Mouse (Mus musculus) gastrocnemius, postnatal 36 days (tissue): ENCODE measurements around the gene Kcnh1. TPM values are rescaled to one million over a fixed set of nuclear protein-coding genes. Genes with fewer than 3 reads are reported as not detected.

Source experiments
- DNase-seq, 2 experiments: peaks; one replicate each; pipeline ENCODE4 v3.0.0; 2022
- intact Hi-C: fragments of 180-260 bp; cut with DNase I; formaldehyde crosslinking; loops from one replicate; pipeline ENCODE4 v1.15.1; 2025
- total RNA-seq, 2 experiments: library from RNA; stranded (reverse); gene quantifications; 2 replicates each; pipeline ENCODE4 v1.2.3; 2021

Gene Kcnh1
- total RNA-seq, 2 experiments from 2014 or later: not detected

- intact Hi-C loops: no loop called here
- no peak for DNase-seq
Observed at GRCm38 (mm10) chr1:192450425-192450824, 259.9 kb downstream of the Kcnh1 start.

DNA sequence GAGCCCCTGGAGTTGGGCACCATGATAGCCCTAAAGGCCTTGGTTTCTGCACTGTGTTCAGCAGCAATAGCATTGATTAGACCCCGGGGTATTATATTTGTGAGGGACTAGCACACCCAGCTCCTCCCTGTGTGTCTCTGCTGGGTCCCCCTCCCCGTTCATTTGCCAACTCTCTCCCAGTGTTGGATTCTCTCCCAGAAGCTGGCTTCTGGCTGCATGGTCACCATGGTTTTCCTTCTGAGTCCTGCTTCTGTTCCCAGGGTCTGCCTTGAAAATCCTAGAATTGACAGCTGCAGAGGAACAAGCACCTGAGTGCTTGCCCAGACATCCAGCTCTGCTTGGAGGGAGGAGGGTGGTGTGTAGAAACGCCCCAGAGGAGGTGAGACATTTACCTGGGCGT, 261.1 kb downstream of the Kcnh1 start:
- intact Hi-C loops: no loop called here

DNA sequence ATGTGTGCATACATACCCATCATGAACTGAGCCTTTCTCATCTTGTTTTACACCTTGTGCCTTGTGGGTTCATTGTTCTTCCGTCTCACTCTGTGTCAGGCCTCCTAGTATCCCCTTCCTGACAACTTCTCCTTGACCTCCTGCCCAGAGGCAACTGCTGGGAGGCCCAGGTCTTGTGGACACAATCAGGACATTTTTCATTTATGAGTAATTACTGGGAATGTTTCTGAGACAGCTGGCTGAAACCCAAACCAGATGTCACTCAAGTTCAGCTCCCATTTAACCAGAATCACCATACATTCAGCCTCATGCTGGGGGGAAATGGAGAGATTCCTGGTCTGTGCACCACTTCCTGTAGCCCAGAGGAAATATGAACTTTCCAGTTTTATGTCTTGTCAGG, 263.9 kb downstream of the Kcnh1 start:
- intact Hi-C loops: no loop called here
- DNase-seq: no peak

More for the DNA sequence above, 261.1 kb downstream of the Kcnh1 start:
- DNase-seq: no peak

DNA sequence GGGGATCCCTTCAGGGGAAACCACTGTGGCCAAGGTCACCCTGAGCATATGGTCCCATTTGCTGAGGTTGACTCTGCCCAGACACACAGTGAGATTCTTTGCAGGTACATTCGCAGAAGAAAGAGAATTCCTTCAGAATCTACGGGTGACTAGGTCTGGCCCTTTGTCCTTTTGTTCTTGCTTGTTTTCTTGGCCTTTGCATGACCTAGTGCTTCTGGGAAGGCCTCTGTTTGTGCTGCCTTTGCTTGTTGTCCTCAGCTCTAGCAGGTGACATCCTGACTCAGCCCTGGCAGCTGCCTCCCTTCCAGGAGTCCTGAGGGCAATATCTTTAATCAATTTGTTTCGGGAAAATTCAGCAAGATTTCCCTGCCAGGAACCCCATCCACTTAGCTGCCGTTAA, 264.4 kb downstream of the Kcnh1 start:
- DNase-seq: no peak
- intact Hi-C loops: no loop called here

DNA sequence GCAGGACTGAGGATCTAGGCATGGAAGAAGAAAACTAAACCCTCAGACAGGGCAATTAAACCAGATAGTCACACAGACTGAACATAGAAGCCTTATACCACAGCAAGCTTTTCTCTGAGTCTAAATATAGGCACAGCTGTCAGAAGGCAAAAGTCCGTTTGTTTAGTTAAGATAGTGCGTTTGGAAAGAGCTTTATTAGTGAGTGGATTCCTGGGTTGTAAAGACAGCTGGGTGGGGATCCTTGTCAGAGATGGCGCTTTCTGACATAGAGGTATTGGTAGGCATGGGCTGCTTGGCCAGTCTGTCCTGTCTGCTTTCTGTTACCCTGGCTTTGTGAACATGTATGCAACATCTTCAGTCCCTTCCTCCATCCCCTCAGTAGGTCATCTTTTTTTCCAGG, 266.5 kb downstream of the Kcnh1 start:
- intact Hi-C loops: no loop called here
- DNase-seq: no peak

DNA sequence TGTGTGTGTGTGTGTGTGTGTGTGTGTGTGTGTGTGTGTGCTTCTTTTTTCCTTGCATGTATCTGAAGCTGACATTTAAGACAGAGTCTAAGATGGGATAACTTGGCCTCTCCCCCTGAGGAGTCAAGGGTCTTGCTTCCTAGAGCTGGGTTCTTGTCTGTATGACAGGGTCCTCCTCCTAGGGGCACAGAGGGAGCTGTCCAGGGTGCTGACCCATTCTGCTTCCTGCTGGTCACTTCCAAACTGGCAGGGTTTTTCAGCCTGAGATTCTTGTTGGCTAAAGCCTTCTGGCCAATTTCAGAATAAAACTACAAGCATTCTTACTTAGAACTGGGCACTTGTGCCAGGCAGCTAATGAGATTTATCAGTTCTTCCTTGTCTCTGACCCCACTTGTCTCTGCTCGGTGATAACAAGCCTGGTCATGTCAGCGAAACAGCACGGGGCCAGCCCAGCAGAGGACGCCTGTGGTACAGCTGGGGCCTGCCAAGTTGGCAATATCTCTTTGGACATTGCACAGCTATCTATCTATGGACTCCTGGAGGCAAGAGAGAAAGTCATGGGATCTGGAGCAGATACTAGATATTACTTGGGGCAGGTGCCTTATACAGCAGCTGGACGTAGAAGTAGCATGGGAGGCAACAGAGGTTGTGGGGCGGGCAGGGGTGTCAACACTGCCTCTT, 267.1 kb downstream of the Kcnh1 start:
- DNase-seq: no peak
- intact Hi-C loops: no loop called here

GRCm38 (mm10) chr1:192463732-192464131, 273.2 kb downstream of the Kcnh1 start:
- no peak for DNase-seq
- intact Hi-C loops: no loop called here

DNA sequence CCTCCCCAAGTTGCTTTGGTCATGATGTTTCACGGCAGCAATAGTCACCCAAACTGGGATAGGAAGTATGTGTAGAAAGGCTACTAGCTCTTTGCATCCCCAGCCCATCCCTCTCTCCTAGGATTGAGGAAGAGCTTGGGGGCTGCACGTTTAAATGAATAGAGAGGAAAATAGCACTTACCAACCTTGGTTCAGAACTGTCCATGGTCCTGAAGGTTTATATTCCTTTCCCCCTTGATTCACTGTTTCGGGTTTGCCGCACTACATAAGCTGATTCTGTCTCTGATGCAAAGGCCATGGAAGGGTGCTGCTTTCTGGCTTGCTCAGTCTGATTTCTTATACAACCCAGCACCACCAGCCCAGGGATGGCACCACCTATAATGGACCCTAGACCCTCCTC, 281.8 kb downstream of the Kcnh1 start:
- intact Hi-C loops: no loop called here
- no peak for DNase-seq

DNA sequence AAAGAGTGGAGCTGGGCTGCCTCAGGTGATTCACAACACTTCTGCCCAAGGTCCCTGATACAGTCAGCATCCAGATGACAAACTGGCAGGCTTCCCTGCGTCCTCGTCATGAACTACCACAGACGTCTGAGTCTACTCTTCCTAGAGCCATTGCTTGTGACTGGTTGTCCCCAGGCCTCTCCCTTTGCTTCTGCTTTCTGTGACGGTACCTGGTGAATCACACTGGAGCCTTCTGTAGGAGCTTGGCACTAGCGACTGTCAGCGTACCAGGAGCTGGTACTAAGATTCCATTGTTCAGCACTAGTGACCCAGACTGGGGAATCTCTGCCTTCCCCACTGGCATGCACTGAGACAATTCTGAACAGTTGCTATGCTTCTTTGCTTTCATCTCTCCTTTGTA, 282.6 kb downstream of the Kcnh1 start:
- intact Hi-C loops: no loop called here
- DNase-seq: no peak

- no peak for DNase-seq
- intact Hi-C loops: no loop called here
Observed at GRCm38 (mm10) chr1:192476704-192477103, 286.1 kb downstream of the Kcnh1 start.

- DNase-seq: no peak
- intact Hi-C loops: no loop called here
Observed at GRCm38 (mm10) chr1:192477556-192477955, 287.0 kb downstream of the Kcnh1 start.

DNA sequence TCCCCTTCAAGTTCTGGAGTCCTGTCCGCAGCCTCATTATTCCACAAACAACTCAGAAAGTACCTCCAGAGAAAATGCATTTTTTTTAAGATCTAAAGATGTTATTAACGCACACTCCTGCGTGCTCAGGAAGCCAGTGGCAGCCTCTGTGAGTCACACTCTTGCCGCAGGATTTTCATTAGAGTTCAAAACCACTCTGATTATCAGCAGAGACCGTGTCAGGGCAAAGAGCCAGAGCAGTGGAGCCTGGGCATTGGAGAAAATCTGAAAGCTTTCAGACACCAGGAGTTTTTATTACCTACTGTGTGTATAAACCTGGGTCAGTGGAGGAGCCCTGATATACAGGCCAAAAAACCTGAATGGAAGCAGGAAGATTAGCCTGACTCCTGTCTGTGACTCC, 287.6 kb downstream of the Kcnh1 start:
- no peak for DNase-seq
- intact Hi-C loops: no loop called here

DNA sequence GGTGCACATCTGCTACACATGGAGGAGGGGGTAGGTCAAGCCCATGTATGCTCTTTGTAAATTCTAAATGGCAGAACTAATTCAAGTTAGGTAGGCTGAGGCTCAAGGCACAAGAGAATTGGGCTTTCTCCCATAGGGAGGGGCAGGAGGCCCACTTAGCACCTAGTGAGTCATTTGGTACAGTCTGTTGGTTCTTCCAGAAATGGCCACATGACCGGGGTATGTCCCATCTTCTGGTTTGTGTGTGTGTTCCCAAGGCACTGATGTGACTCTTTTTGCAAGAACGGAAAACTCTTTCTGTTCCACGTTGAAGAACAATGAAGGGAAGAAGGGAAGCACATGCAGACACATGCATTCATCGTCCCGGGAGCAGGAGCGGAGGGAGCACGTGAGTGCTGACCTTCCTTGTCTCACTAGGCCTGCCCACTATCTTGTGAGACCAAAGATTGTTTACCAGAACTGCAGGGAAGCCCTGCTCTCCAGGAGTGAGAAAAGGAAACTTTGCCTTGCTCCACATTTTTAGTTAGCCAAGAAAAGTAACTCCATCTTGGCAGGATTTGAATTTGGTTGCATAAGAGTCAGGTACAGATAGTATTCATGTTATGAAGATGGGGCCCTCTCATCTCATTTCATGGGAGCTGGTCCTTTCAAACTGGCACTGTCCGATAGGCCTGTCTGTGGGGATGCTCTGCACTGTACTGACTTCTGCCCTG, 289.7 kb downstream of the Kcnh1 start:
- DNase-seq: no peak
- intact Hi-C loops: loop anchor here (5.0 kb wide), 1 partner anchor 117 kb away; no protein-coding TSS in a partner anchor

- DNase-seq: no peak
- intact Hi-C loops: loop anchor here (5.0 kb wide), 1 partner anchor 116 kb away; no protein-coding TSS in a partner anchor
Observed at GRCm38 (mm10) chr1:192481446-192481845, 290.9 kb downstream of the Kcnh1 start.

GRCm38 (mm10) chr1:192485030-192485429, 294.5 kb downstream of the Kcnh1 start:
- intact Hi-C loops: no loop called here
- DNase-seq: no peak

DNA sequence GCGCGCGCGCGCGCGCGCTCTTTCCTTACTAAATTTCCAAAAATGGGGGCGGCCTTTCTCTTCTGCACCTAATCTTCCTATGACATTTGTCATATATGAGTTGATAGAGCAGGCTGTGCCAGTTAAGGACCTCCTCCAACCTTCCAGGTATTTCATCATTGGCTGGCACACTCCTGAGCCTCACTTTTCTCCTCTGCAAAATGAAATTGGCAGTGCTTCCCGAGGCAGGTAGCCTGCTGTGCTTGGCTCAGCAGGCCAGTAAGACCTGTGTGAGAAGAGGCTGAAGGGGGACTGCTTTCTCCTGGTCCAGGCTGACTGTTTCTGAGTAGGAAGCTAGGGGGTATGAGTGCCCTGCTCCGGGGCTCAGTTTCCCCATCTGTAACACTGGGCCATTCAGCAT, 297.0 kb downstream of the Kcnh1 start:
- intact Hi-C loops: no loop called here
- no peak for DNase-seq

- intact Hi-C loops: no loop called here
Observed at GRCm38 (mm10) chr1:192489908-192490825, 299.6 kb downstream of the Kcnh1 start.

DNA sequence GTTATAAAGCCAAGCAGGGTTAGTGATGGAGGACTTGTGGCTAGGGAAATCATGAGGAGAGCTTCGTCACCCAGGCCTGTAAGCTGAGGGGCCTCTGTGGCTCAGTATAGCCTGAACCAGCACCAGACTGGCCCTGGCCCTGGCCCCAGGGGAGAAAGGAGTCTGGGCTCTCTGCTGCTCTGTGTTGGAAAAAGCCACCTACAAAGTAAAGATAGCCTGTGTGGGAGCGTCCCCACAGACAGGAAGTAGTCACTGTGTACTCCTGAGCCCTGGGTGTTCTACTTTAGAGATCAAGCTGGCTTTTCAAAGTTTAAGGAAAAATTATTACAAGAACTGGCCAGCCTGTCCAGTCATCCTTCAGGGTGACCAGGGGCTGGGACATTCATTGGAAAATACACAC, 306.9 kb downstream of the Kcnh1 start:
- intact Hi-C loops: no loop called here
- DNase-seq: no peak

More at GRCm38 (mm10) chr1:192489908-192490825, 299.6 kb downstream of the Kcnh1 start:
- no peak for DNase-seq

GRCm38 (mm10) chr1:192502016-192502415, 311.4 kb downstream of the Kcnh1 start:
- intact Hi-C loops: no loop called here
- no peak for DNase-seq

GRCm38 (mm10) chr1:192502835-192503234, 312.3 kb downstream of the Kcnh1 start:
- DNase-seq: no peak
- intact Hi-C loops: no loop called here

DNA sequence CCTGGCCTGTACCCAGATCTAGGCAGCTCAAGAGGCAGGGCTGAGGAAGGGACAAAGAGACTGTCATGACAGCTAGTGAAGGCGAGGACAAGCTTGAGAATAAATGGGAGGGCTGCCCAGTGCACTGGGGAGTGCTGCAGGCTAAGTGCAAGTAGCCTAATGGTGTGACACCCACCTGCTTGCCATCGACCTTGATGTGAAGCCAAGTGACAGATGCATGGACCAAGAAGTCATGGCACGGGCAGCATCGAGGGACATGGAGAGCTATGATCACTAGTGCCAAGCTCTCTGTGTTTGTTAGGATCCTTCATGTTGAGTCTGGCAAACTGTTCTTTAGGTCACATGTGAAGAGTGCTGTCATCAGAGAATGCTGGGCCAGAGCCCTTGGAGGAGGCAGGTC, 313.1 kb downstream of the Kcnh1 start:
- DNase-seq: no peak
- intact Hi-C loops: no loop called here
